Mouse (Mus musculus): ENCODE data around the gene Gm11084. TPM values are rescaled to one million over a fixed set of nuclear protein-coding genes. Genes with fewer than 3 reads are reported as not detected.

Gene Gm11084
- polyA plus RNA-seq, 1 experiment = not detected

DNA sequence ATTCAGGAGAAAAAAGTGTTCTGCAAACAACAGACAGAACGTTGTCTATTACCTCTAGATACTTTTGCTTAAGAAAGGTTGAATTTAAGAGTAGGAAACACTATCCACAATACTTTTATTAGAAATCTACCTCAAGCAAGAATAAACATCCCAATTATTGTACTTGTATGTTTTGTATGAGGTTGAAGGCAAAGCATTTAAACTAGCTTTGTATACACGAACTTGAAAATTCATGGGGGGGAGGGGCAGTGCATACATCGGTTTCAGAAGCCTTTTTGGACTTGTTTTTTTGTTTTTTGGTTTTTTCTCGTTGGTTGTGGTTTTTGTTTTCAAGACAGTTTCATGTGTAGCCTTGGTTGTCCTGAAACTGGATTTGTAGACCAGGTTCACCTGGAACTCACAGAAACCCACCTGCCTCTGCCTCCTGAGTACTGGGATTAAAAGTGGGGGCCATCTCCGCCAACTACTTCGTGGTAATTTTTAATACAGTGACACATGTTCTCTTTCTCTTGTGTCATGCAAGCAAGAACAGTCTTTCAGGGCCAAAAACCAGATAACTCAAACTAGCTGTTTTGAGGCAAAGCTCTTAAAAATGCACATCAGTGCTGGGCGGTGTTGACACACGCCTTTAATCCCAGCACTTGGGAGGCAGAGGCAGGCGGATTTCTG, 4.9 kb downstream of the Gm11084 start:
- Histone ChIP-seq H3K4me3 (ENCODE audit: insufficient read depth, poor library complexity, severe bottlenecking) (no peak overlapping the region), H3K36me3 (ENCODE audit: control insufficient read depth, insufficient read depth) (peaks cover 2% of the 10 kb centered on the region), H3ac (ENCODE audit: control insufficient read depth, insufficient read length, low read depth) (no peak overlapping the region), H3K79me2 (ENCODE audit: control insufficient read depth, insufficient read depth) (peaks cover 34% of the 10 kb centered on the region), H3K27me3 (ENCODE audit: control insufficient read depth, insufficient read depth, insufficient read length) (no peaks in the 10 kb centered on the region), H3K79me3 (ENCODE audit: low read depth) (peaks cover 19% of the 10 kb centered on the region)
- TF ChIP-seq MYOG (IDR thresholded peaks at IDR 0.05; ENCODE audit: control insufficient read depth, extremely low read depth, insufficient read length) = no peak
- TF ChIP-seq FOSL1 (IDR thresholded peaks at IDR 0.05; ENCODE audit: insufficient read depth, low read length, poor library complexity, severe bottlenecking) = no peak
- TF ChIP-seq CEBPB (IDR thresholded peaks at IDR 0.05; ENCODE audit: low read depth) = no peak
- TF ChIP-seq USF1 (IDR thresholded peaks at IDR 0.05; ENCODE audit: low read depth) = no peak
- TF ChIP-seq MYOD1 (IDR thresholded peaks at IDR 0.05; ENCODE audit: control insufficient read depth, insufficient read length, low read depth) = no peak
- no peak for TF ChIP-seq MAX (IDR thresholded peaks at IDR 0.05)
- no peak for TF ChIP-seq CTCF (IDR thresholded peaks at IDR 0.05; ENCODE audit: control insufficient read depth, insufficient read depth, insufficient read length)

DNA sequence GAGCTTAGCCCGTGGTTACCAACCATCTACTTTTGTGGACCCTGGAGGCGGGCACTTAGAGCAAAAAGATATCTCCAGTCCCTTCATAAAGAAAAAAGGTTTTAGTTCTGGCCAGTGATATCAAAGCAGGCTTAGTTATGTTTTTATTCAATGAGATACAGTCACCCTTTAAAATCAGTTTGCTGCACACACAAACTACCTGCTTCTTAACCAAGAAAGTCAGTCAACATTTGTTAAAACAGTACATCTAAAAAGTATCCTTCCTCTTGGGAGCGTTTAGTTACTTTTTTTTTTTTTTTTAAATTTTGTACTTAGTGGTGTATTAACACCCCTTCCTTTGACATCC, 5.5 kb downstream of the Gm11084 start:
- H3K79me2 ChIP-seq (ENCODE audit: control insufficient read depth, insufficient read depth) = peaks cover 39% of the 10 kb centered on the region
- H3K79me3 ChIP-seq (ENCODE audit: low read depth) = peaks cover 25% of the 10 kb centered on the region
- peak overlapping the region; percentile 100 for H3ac ChIP-seq (ENCODE audit: control insufficient read depth, insufficient read length, low read depth)
- H3K4me3 ChIP-seq (ENCODE audit: insufficient read depth, poor library complexity, severe bottlenecking) = peak overlapping the region; percentile 94
- no peaks in the 10 kb centered on the region for H3K27me3 ChIP-seq (ENCODE audit: control insufficient read depth, insufficient read depth, insufficient read length)
- peaks cover 7% of the 10 kb centered on the region for H3K36me3 ChIP-seq (ENCODE audit: control insufficient read depth, insufficient read depth)
- no peak for TF ChIP-seq CEBPB (IDR thresholded peaks at IDR 0.05; ENCODE audit: low read depth)
- TF ChIP-seq USF1 (IDR thresholded peaks at IDR 0.05; ENCODE audit: low read depth) = no peak
- TF ChIP-seq MYOG (IDR thresholded peaks at IDR 0.05; ENCODE audit: control insufficient read depth, extremely low read depth, insufficient read length) = no peak
- no peak for TF ChIP-seq FOSL1 (IDR thresholded peaks at IDR 0.05; ENCODE audit: insufficient read depth, low read length, poor library complexity, severe bottlenecking)
- no peak for TF ChIP-seq MAX (IDR thresholded peaks at IDR 0.05)
- no peak for TF ChIP-seq CTCF (IDR thresholded peaks at IDR 0.05; ENCODE audit: control insufficient read depth, insufficient read depth, insufficient read length)
- TF ChIP-seq MYOD1 (IDR thresholded peaks at IDR 0.05; ENCODE audit: control insufficient read depth, insufficient read length, low read depth) = no peak

DNA sequence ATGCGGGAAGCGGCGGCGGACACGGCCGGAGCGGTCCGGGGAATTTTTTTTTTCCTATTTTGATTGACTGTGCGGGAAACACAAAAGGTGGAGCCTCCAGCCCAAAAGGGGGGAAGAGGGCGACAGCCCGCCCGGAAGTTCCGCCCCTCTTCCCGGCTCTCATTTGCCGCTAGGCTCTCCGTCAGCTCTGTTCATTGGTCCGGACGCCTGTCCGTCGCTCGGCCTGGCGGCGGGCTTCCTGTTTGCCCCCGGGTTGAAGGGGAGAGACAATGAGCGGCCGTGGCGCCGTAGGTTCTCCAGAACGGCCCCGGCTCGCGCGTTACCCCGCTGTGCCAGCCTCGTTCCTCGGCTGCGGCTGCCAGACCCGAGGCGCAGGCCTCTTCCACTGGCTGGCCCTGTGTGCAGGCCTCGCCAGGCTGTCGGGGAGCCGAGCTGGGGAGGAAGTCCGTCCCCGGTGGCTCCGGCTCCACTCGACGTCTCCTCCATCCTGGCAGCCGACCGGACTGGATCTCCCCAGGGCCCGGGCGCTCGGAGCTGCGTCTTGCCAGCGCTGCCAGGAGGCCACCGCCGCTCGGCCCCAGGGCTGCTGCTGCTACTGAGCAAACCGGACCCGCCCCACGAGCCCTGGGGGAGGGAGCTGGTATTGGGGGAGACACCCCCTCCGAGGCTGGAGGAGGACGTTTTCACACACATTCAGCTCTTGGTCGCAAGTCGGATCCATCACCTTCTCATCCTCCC, 6.0 kb downstream of the Gm11084 start, which contains the start of gene Sp3:
Gene Sp3 (minus strand): TSS at position 110 of the 738 bp plus-strand sequence.
- TF ChIP-seq CTCF (IDR thresholded peaks at IDR 0.05; ENCODE audit: control insufficient read depth, insufficient read depth, insufficient read length) = no peak
- TF ChIP-seq MYOG (IDR thresholded peaks at IDR 0.05; ENCODE audit: control insufficient read depth, extremely low read depth, insufficient read length) = no peak
- TF ChIP-seq MYOD1 (IDR thresholded peaks at IDR 0.05; ENCODE audit: control insufficient read depth, insufficient read length, low read depth) = no peak
- no peak for TF ChIP-seq FOSL1 (IDR thresholded peaks at IDR 0.05; ENCODE audit: insufficient read depth, low read length, poor library complexity, severe bottlenecking)
- TF ChIP-seq USF1 (IDR thresholded peaks at IDR 0.05; ENCODE audit: low read depth) = no peak
- peak; percentile 21 for TF ChIP-seq MAX (IDR thresholded peaks at IDR 0.05)
- H3K36me3 ChIP-seq (ENCODE audit: control insufficient read depth, insufficient read depth) = peaks cover 12% of the 10 kb centered on the region
- peaks cover 30% of the 10 kb centered on the region for H3K79me3 ChIP-seq (ENCODE audit: low read depth)
- no peaks in the 10 kb centered on the region for H3K27me3 ChIP-seq (ENCODE audit: control insufficient read depth, insufficient read depth, insufficient read length)
- H3ac ChIP-seq (ENCODE audit: control insufficient read depth, insufficient read length, low read depth) = peak within 1 kb of the TSS; percentile 100
- peak within 1 kb of the TSS; percentile 94 for H3K4me3 ChIP-seq (ENCODE audit: insufficient read depth, poor library complexity, severe bottlenecking)
- peaks cover 45% of the 10 kb centered on the region for H3K79me2 ChIP-seq (ENCODE audit: control insufficient read depth, insufficient read depth)

DNA sequence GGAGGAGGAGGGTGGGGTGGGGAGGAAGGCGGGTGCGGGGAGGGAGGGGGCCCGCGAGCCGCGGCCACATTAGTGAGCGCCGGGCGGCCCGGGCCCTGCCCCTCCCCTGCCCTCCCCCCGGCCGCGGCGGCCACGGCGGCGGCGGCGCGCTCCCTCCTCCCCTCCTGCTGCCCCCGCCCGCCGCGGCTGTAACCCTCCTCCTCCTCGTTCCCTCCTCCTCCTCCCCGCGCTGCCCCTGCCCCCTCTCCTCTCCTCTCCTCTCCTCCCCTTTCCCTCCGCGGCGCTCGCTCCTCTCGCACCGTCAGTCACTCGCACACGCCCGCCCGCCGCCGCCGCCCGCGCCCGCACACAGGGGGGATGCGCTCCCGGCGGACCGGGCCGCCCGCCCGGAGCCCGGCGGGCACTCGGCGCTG, 6.9 kb downstream of the Gm11084 start:
- H3K79me2 ChIP-seq (ENCODE audit: control insufficient read depth, insufficient read depth) = peaks cover 53% of the 10 kb centered on the region
- H3K27me3 ChIP-seq (ENCODE audit: control insufficient read depth, insufficient read depth, insufficient read length) = no peaks in the 10 kb centered on the region
- H3K79me3 ChIP-seq (ENCODE audit: low read depth) = peaks cover 39% of the 10 kb centered on the region
- H3ac ChIP-seq (ENCODE audit: control insufficient read depth, insufficient read length, low read depth) = peak overlapping the region; percentile 98
- TF ChIP-seq CTCF (IDR thresholded peaks at IDR 0.05; ENCODE audit: control insufficient read depth, insufficient read depth, insufficient read length) (no peak), USF1 (IDR thresholded peaks at IDR 0.05; ENCODE audit: low read depth) (no peak), MYOD1 (IDR thresholded peaks at IDR 0.05; ENCODE audit: control insufficient read depth, insufficient read length, low read depth) (no peak), MAX (IDR thresholded peaks at IDR 0.05) (no peak), FOSL1 (IDR thresholded peaks at IDR 0.05; ENCODE audit: insufficient read depth, low read length, poor library complexity, severe bottlenecking) (no peak), MYOG (IDR thresholded peaks at IDR 0.05; ENCODE audit: control insufficient read depth, extremely low read depth, insufficient read length) (no peak), CEBPB (IDR thresholded peaks at IDR 0.05; ENCODE audit: low read depth) (no peak)
- peak overlapping the region; percentile 94 for H3K4me3 ChIP-seq (ENCODE audit: insufficient read depth, poor library complexity, severe bottlenecking)
- H3K36me3 ChIP-seq (ENCODE audit: control insufficient read depth, insufficient read depth) = peaks cover 21% of the 10 kb centered on the region

DNA sequence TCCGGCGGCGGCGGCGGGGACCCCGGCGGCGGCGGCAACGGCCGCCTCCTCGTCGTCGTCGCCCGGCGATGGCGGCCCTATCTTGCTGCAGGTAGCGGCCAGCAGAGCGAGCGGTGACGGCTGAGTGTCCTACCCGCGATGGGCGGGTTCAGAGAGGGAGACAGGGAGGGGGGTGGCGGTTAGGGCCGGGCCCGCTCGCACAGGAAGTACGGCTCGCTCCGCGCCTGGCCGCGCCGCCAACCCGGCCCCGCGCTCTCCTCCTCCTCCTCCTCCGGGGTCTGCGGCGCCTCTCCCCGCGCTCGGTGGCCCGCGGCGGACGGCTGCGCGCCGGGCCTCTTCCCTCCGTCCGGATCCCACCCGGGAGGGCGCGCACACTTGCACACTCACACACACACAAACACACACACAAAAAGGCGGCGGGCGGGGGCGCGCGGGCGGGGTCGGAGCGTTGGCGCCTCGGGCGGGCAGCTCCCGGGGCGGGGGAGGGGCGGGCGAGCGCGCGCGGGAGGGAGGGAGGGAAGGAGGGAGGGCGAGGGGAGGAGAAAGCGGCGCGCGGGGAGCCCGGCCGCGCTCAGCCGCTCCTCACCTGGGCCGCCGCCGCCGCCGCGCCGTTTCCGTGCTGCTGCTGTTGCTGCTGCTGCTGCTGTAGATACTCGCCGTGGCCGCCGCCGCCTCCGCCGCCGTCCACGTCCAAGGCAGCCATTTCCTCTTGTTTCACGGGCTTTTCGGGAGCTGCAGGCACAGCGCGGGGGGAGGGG, 7.4 kb downstream of the Gm11084 start:
- H3K36me3 ChIP-seq (ENCODE audit: control insufficient read depth, insufficient read depth) = peaks cover 27% of the 10 kb centered on the region
- H3K79me3 ChIP-seq (ENCODE audit: low read depth) = peaks cover 44% of the 10 kb centered on the region
- H3ac ChIP-seq (ENCODE audit: control insufficient read depth, insufficient read length, low read depth) = peak overlapping the region; percentile 89
- TF ChIP-seq MYOG (IDR thresholded peaks at IDR 0.05; ENCODE audit: control insufficient read depth, extremely low read depth, insufficient read length) (no peak), USF1 (IDR thresholded peaks at IDR 0.05; ENCODE audit: low read depth) (no peak), FOSL1 (IDR thresholded peaks at IDR 0.05; ENCODE audit: insufficient read depth, low read length, poor library complexity, severe bottlenecking) (no peak), MAX (IDR thresholded peaks at IDR 0.05) (no peak), CEBPB (IDR thresholded peaks at IDR 0.05; ENCODE audit: low read depth) (no peak), MYOD1 (IDR thresholded peaks at IDR 0.05; ENCODE audit: control insufficient read depth, insufficient read length, low read depth) (no peak), CTCF (IDR thresholded peaks at IDR 0.05; ENCODE audit: control insufficient read depth, insufficient read depth, insufficient read length) (no peak)
- H3K27me3 ChIP-seq (ENCODE audit: control insufficient read depth, insufficient read depth, insufficient read length) = no peaks in the 10 kb centered on the region
- peak overlapping the region; percentile 94 for H3K4me3 ChIP-seq (ENCODE audit: insufficient read depth, poor library complexity, severe bottlenecking)
- peaks cover 59% of the 10 kb centered on the region for H3K79me2 ChIP-seq (ENCODE audit: control insufficient read depth, insufficient read depth)

All from C2C12 (cell line).